Mouse (Mus musculus) small intestine, adult 2 months (tissue): Measurements from ENCODE around the gene Tal1. TPM values are rescaled to one million over a fixed set of nuclear protein-coding genes. Genes with fewer than 3 reads are reported as not detected.
A peak's percentile ranks its signal among the peaks of the same experiment; 100 is the strongest.

ENCODE experiments used
- H3K27ac ChIP-seq: fragments of 200-500 bp; 2 replicates; pipeline ENCODE4 v1.5.1; 2012; ENCODE audit warnings: low read depth, low read length, control low read depth, inconsistent platforms; ENCODE audit not compliant: insufficient read depth
- H3K27me3 ChIP-seq: fragments of 200-500 bp; 2 replicates; pipeline ENCODE4 v1.6.1; 2012; ENCODE audit warnings: mild to moderate bottlenecking, moderate library complexity, low read length, inconsistent platforms; ENCODE audit not compliant: control insufficient read depth, insufficient read depth
- H3K36me3 ChIP-seq: fragments of 200-500 bp; 2 replicates; pipeline ENCODE4 v1.6.1; 2012; ENCODE audit warnings: mild to moderate bottlenecking, low read length, control low read depth, inconsistent platforms; ENCODE audit not compliant: control insufficient read depth, insufficient read depth
- H3K4me1 ChIP-seq: fragments of 200-500 bp; 2 replicates; pipeline ENCODE4 v1.6.1; 2012; ENCODE audit warnings: low read length, inconsistent platforms, mixed read lengths; ENCODE audit not compliant: control insufficient read depth, insufficient read depth, insufficient read length
- H3K4me3 ChIP-seq: fragments of 200-500 bp; 2 replicates; pipeline ENCODE4 v1.5.1; 2012; ENCODE audit warnings: low read depth, mild to moderate bottlenecking, control low read depth, inconsistent platforms, low read length, moderate library complexity
- CTCF ChIP-seq: fragments of 200-500 bp; IDR thresholded peaks from 2 replicates; pipeline ENCODE4 v1.5.1; 2012; ENCODE audit warnings: low read depth, mild to moderate bottlenecking, control low read depth, inconsistent platforms, low read length, moderate library complexity, mixed read lengths; ENCODE audit not compliant: insufficient replicate concordance, insufficient read length; ENCODE audit errors: extremely low read depth
- POLR2A ChIP-seq: fragments of 200-500 bp; IDR thresholded peaks from 2 replicates; pipeline ENCODE4 v1.6.1; 2012; ENCODE audit warnings: low read depth, mild to moderate bottlenecking, control low read depth, inconsistent platforms, low read length, moderate library complexity
- WGBS: fragments of 180-500 bp; shearing (Covaris S2); methylation state at CpG from one replicate; pipeline ENCODE4 v1.1.7; 2018; 5-methylcytosine and 5-hydroxymethylcytosine counted together
- polyA plus RNA-seq: library from polyadenylated mRNA; depleted of rRNA; stranded (reverse); fragments of >200 nt; gene quantifications from 2 replicates; pipeline ENCODE4 v1.2.3, GENCODE M21; 2012

The Tal1 gene
- polyA plus RNA-seq, 1 experiment: 1.8 TPM

DNA sequence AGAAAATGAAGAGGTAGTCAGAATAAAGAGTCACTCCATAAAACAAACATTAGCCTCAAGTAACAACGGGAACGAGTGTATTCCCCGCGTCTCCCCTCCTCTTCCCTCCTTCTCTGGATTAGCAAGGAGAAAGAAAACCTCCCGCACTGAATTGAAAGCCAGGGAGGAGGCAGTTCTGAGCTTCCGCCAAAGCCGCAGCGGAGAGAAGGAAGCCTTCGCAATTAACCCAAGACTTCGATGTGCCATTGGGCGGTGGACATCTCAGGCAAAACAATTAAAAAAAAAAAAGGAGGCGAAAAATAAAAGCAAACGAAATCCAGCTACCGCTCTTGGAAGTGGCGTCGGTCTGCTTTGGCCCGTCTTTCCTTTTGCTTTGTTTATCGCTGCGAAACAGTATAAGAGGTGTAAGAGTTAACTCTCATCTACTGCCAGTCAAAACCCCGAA, 2.1 kb downstream of the Tal1 start:
- Histone ChIP-seq H3K27ac (no peak overlapping the region), H3K27me3 (peaks cover 81% of the 10 kb centered on the region), H3K36me3 (no peaks in the 10 kb centered on the region), H3K4me1 (peaks cover 12% of the 10 kb centered on the region), H3K4me3 (peak overlapping the region; percentile 16; the same call in 1 of the 2 replicates)
- TF ChIP-seq POLR2A (no peak), CTCF (no peak)
- 4% methylated on average over 20 of the region's 20 CpGs for WGBS

DNA sequence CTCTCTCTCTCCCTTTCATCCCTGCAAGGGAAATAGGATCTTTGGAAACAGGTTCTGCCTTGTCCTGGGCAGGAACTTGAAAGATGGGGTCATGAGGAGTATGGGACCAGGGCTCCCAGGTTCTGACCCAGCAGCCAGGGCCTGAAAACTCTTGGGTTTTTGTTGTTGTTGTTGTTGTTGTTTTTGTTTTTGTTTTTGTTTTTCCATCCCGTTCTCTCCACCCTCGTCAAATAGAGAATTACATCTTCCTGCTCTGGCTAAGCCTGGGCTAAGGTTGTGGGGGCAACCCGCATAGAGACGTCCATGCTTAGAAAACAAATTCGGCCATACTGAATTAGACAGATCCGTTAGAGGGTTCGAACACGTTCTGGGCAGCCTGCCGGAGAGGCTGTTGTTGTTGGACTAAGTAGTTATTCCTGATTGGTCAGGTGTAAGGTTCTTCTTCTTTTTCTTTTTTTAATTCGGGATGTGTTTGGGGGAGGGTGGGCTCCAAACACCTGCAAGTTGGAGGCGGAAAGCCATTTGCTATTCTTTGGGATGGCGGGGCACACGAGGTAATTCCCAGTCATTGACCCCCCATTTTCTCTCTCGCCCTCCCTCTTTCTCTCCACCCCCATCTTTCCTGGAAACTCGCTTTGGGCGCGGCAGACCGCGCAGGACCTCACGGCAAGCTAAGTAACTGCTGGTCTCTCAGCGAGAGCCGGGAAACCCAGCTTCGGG, 2.8 kb downstream of the Tal1 start:
- TF ChIP-seq CTCF (no peak), POLR2A (no peak)
- H3K4me3 ChIP-seq: peak overlapping the region; percentile 40
- WGBS: 15% methylated on average over 23 of the region's 23 CpGs

DNA sequence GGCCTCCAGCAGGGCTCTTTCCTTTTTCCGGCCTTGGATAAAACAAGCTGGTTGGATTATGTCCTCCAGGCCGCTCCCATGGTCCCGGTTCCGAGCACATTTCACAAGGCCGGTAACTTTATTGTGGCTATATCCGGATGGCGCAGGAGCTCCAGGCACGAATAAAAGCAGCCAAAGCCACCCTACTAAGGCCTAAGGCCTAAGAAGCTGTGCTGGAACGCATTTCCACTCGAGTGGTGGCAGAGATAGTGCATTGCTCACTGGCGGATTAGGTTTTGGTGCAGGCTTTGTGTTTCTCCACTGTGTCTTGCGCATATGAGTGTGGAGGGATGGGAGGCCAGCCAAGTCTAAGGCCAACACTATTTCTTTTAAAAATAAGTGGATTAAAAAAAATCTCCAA, 3.6 kb downstream of the Tal1 start:
- 39% methylated on average over 12 of the region's 12 CpGs for WGBS
- H3K27ac ChIP-seq: no peak overlapping the region
- no peaks in the 10 kb centered on the region for H3K36me3 ChIP-seq
- TF ChIP-seq CTCF: no peak
- TF ChIP-seq POLR2A: no peak
- H3K27me3 ChIP-seq: peaks cover 91% of the 10 kb centered on the region
- H3K4me1 ChIP-seq: peaks cover 13% of the 10 kb centered on the region
- peak overlapping the region; percentile 5; the same call in 1 of the 2 replicates for H3K4me3 ChIP-seq

More for the DNA sequence above, 2.8 kb downstream of the Tal1 start:
- Histone ChIP-seq H3K36me3 (no peaks in the 10 kb centered on the region), H3K27ac (no peak overlapping the region), H3K27me3 (peaks cover 85% of the 10 kb centered on the region), H3K4me1 (peaks cover 13% of the 10 kb centered on the region)

DNA sequence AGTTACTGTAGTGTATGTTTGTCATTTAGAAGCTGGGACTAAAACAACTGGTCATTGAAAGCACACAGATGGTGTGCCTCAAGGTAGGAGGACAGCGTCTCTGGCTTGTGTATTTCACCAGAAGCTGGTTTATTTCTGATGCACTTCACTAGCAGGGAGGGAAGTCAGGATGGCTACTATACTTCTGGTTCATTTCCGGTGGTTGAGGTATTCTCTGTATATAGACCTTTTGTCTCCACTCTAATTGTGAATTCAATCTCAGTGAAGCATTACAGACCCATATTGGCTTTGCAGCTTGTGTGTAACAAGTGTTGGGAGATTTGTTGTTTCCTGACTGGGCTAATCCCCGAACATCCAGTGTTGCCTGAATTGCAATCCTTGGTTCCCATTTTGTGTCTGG, 4.5 kb downstream of the Tal1 start:
- Histone ChIP-seq H3K27me3 (peaks cover 87% of the 10 kb centered on the region), H3K27ac (no peak overlapping the region), H3K4me3 (no peak overlapping the region), H3K4me1 (peaks cover 13% of the 10 kb centered on the region), H3K36me3 (no peaks in the 10 kb centered on the region)
- 37% methylated on average over 3 of the region's 3 CpGs for WGBS
- TF ChIP-seq POLR2A: no peak
- no peak for TF ChIP-seq CTCF

DNA sequence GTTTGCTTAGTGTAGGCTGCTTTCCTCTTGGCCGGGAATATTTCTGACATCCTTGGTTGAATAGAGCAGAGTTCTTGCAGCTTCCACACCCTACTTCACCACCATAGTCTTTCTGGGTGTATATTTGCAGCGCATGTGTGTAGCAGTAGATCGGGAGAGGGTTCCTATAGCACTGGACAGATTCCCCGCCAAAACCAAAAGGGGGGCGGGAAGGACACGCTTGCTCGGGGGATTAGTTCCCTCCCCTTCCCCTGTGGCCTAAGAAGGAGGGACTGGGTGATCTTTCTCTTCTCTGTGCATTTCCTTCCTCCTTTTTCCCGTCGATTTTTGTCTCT, 6.3 kb downstream of the Tal1 start:
- H3K27me3 ChIP-seq: peaks cover 80% of the 10 kb centered on the region
- WGBS: 4% methylated on average over 9 of the region's 9 CpGs

DNA sequence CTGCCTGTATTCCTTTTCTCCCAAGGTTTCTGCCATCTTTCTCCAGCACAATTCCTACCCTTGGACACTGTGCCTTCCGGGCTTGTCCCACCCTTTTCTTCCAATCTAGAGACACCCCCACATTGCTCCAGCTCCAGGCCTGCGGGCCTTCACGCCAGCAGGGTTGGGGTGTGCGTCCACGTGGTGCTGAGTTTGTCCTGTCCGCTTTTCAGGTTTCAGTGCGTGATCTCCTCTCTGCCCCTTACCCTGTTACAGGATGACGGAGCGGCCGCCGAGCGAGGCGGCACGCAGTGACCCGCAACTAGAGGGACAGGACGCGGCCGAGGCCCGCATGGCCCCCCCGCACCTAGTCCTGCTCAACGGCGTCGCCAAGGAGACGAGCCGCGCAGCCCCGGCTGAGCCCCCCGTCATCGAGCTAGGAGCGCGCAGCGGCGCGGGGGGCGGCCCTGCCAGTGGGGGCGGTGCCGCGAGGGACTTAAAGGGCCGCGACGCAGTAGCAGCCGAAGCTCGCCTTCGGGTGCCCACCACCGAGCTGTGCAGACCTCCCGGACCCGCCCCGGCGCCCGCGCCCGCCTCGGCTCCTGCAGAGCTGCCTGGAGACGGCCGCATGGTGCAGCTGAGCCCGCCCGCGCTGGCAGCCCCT, 6.8 kb downstream of the Tal1 start:
- Histone ChIP-seq H3K27ac (no peak overlapping the region), H3K36me3 (no peaks in the 10 kb centered on the region), H3K27me3 (peaks cover 76% of the 10 kb centered on the region), H3K4me1 (peaks cover 6% of the 10 kb centered on the region; the same call in 1 of the 2 replicates), H3K4me3 (peak overlapping the region; percentile 51)
- under 1% methylated on average over 58 of the region's 58 CpGs for WGBS
- TF ChIP-seq POLR2A: no peak
- no peak for TF ChIP-seq CTCF

More for the DNA sequence above, 6.3 kb downstream of the Tal1 start:
- TF ChIP-seq CTCF (no peak), POLR2A (no peak)
- peaks cover 6% of the 10 kb centered on the region; the same call in 1 of the 2 replicates for H3K4me1 ChIP-seq
- H3K4me3 ChIP-seq: peak overlapping the region; percentile 51
- no peaks in the 10 kb centered on the region for H3K36me3 ChIP-seq
- no peak overlapping the region for H3K27ac ChIP-seq
